Mouse (Mus musculus) duodenum, adult 2 months (tissue): Measurements from ENCODE around the gene Cox8b. TPM values are rescaled to one million over a fixed set of nuclear protein-coding genes. Genes with fewer than 3 reads are reported as not detected.

Source experiments
- polyA plus RNA-seq: library from polyadenylated mRNA; depleted of rRNA; stranded (reverse); fragments of >200 nt; gene quantifications from 2 replicates; pipeline ENCODE4 v1.2.3, GENCODE M21; 2012; ENCODE audit warnings: low replicate concordance; rRNA removed

The Cox8b gene
- polyA plus RNA-seq = 3.8 and 7.2 TPM in 2 replicates

GRCm38 (mm10) chr7:140900220-140900619 is at the start of gene Cox8b:
TSS of gene Cox8b (minus strand) at chr7:140900446.

GRCm38 (mm10) chr7:140941222-140942051 is 41.2 kb upstream of the Cox8b start, which contains the start of gene Pgghg:
TSS of gene Pgghg (plus strand) at chr7:140941391.

GRCm38 (mm10) chr7:140920418-140921029 is 20.3 kb upstream of the Cox8b start, which contains the start of gene Nlrp6:
TSS of gene Nlrp6 (plus strand) at chr7:140920902.

GRCm38 (mm10) chr7:140881696-140882468 is 18.4 kb downstream of the Cox8b start, which contains the start of the genes Psmd13 and Sirt3:
TSS of gene Psmd13 (plus strand) at chr7:140881968.
TSS of gene Sirt3 (minus strand) at chr7:140882309.

GRCm38 (mm10) chr7:140857550-140858505 is 42.4 kb downstream of the Cox8b start, which contains the start of gene Bet1l:
TSS of gene Bet1l (minus strand) at chr7:140857577.

GRCm38 (mm10) chr7:140856785-140857549 is 43.3 kb downstream of the Cox8b start, which contains the start of gene Ric8a:
TSS of gene Ric8a (plus strand) at chr7:140856957.

GRCm38 (mm10) chr7:140855860-140856784 is 44.1 kb downstream of the Cox8b start, which contains the start of gene Gm45785:
TSS of gene Gm45785 (minus strand) at chr7:140856331.

Other genes starting within 250 kb of the Cox8b start
- not detected in 2 replicates for gene Olfr539, start 240.5 kb downstream of the Cox8b start, polyA plus RNA-seq
- not detected in 2 replicates for gene Olfr45, start 218.5 kb downstream of the Cox8b start, polyA plus RNA-seq
- gene Olfr541, start 203.2 kb downstream of the Cox8b start, polyA plus RNA-seq = not detected in 2 replicates
- 0.25 and 0.65 TPM in 2 replicates for gene Cyp2e1, start 136.7 kb downstream of the Cox8b start, polyA plus RNA-seq
- not detected in 2 replicates for gene Syce1, start 112.6 kb downstream of the Cox8b start, polyA plus RNA-seq
- 0.02 TPM in 1 of 2 replicates, not detected in the other for gene Zfp941, start 78.3 kb downstream of the Cox8b start, polyA plus RNA-seq
- 70.0 and 92.2 TPM in 2 replicates for gene Urah, start 65.4 kb downstream of the Cox8b start, polyA plus RNA-seq
- gene Scgb1c1, start 54.9 kb downstream of the Cox8b start, polyA plus RNA-seq = not detected in 2 replicates
- not detected in 2 replicates for gene Odf3, start 52.6 kb downstream of the Cox8b start, polyA plus RNA-seq
- not detected in 2 replicates for gene Gm45785, start 44.1 kb downstream of the Cox8b start, polyA plus RNA-seq
- gene Ric8a, start 43.5 kb downstream of the Cox8b start, polyA plus RNA-seq = 66.8 and 79.2 TPM in 2 replicates
- 11.4 and 14.3 TPM in 2 replicates for gene Bet1l, start 42.9 kb downstream of the Cox8b start, polyA plus RNA-seq
- gene Psmd13, start 18.5 kb downstream of the Cox8b start, polyA plus RNA-seq = 44.5 and 51.9 TPM in 2 replicates
- 23.5 and 27.7 TPM in 2 replicates for gene Sirt3, start 18.1 kb downstream of the Cox8b start, polyA plus RNA-seq
- gene Nlrp6, start 20.5 kb upstream of the Cox8b start, polyA plus RNA-seq = 71.9 and 89.3 TPM in 2 replicates
- gene Pgghg, start 40.9 kb upstream of the Cox8b start, polyA plus RNA-seq = 17.9 and 19.5 TPM in 2 replicates
- 1.1 and 1.3 TPM in 2 replicates for gene Ifitm5, start 49.8 kb upstream of the Cox8b start, polyA plus RNA-seq
- gene Gm45717, start 55.5 kb upstream of the Cox8b start, polyA plus RNA-seq = not detected in 2 replicates
- gene Ifitm2, start 55.5 kb upstream of the Cox8b start, polyA plus RNA-seq = 322 and 327 TPM in 2 replicates
- gene Ifitm1, start 66.8 kb upstream of the Cox8b start, polyA plus RNA-seq = 69.2 and 79.8 TPM in 2 replicates
- gene Ifitm3, start 110.3 kb upstream of the Cox8b start, polyA plus RNA-seq = 90.0 and 119 TPM in 2 replicates
- gene Ifitm6, start 117.5 kb upstream of the Cox8b start, polyA plus RNA-seq = 0.75 and 2.8 TPM in 2 replicates
- gene Gm17387, start 128.7 kb upstream of the Cox8b start, polyA plus RNA-seq = not detected in 2 replicates
- 12.4 and 24.8 TPM in 2 replicates for gene B4galnt4, start 160.7 kb upstream of the Cox8b start, polyA plus RNA-seq
- gene Pkp3, start 177.8 kb upstream of the Cox8b start, polyA plus RNA-seq = 124 and 153 TPM in 2 replicates
- 36.7 and 51.6 TPM in 2 replicates for gene Sigirr, start 200.1 kb upstream of the Cox8b start, polyA plus RNA-seq
- 63.8 and 73.8 TPM in 2 replicates for gene Ano9, start 217.4 kb upstream of the Cox8b start, polyA plus RNA-seq
- gene Ptdss2, start 221.9 kb upstream of the Cox8b start, polyA plus RNA-seq = 22.2 and 35.2 TPM in 2 replicates